Mouse (Mus musculus) liver, embryonic 14.5 days (tissue): ENCODE measurements around the gene Taf1c.

Experiments
- CTCF ChIP-seq: IDR thresholded peaks from 2 replicates; pipeline ENCODE4 v1.5.1; 2016; ENCODE audit warnings: antibody characterized with exemption, low read depth, control low read depth
- EP300 ChIP-seq: IDR thresholded peaks from 2 replicates; pipeline ENCODE4 v1.6.1; 2016; ENCODE audit warnings: antibody characterized with exemption, low read depth

DNA sequence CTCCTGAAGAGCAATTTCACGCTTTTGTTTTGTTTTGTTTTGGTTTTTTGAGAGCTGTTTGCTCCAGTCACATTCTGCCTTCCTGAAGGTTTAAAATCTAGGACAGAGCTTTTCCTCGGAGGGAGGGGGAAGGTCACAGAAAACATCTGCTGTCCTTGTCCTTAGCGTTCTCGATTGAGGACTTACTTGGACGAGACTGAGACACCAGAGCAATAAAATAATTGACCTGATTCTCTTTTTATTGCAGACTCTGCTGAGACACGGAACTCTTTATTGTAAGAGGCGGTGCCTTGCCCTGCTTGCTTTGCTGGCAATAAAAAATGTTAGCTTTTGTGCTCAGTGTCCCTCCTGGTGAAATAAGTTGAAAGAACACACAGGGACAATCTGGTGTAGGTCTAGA is 34.8 kb upstream of the Taf1c start:
- TF ChIP-seq CTCF (no peak), EP300 (no peak)
